Mouse (Mus musculus): ENCODE measurements around the gene Slc2a13. TPM values are rescaled to one million over a fixed set of nuclear protein-coding genes. Genes with fewer than 3 reads are reported as not detected.

Slc2a13 gene
- polyA plus RNA-seq, 1 experiment from 2014 or later: 0.90 TPM

DNA sequence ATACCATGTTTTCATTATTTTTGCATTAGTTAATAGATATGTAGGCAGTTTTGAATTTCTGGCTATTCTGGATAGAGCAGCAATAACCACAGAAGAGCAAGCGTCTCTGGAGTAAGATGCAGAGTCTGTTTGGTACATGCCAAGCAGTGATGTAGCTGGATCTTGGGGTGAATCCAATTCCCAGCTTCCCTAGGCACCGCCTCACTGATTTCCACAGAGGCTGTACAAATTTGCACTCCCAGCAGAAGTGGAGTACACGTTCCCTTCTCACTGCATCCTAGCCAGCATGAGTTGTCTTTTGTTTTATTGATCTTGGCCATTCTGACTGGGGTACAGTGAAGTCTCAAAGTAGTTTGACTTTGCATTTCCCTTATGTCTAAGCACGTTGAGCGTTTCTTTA is 291.5 kb downstream of the Slc2a13 start:
- no peak overlapping the region for H3K27ac ChIP-seq
- no peaks in the 10 kb centered on the region for H3K36me3 ChIP-seq
- no peak overlapping the region for H3K4me3 ChIP-seq
- 88% methylated on average over 5 of the region's 5 CpGs for WGBS
- H3K4me1 ChIP-seq: no peaks in the 10 kb centered on the region
- no peaks in the 10 kb centered on the region for H3K27me3 ChIP-seq (ENCODE audit: insufficient read depth, poor library complexity, severe bottlenecking)
- no peak for DNase-seq (ENCODE audit: low spot score)
- H3K9me3 ChIP-seq: peaks cover 3% of the 10 kb centered on the region; the same call in 1 of the 2 replicates

DNA sequence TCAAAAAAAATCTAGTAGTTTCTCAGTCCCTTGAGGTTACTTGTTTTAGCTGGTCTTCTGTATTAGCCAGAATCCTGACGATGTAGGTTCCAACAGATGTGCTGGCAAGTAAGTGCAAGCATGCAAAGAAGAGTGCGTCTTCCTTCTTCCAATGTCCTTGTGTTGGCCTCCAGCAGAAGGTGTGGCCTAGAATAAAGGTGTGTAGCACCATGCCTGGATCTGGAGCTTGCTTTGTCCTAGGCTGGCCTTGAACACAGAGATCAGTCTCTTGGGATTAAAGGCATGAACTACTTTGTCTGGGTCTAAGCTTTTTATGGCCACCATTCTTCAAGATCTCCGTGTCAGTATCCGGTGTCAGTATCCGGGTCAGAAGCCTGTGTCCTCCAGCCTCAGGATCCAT is 293.5 kb downstream of the Slc2a13 start:
- H3K27me3 ChIP-seq (ENCODE audit: insufficient read depth, poor library complexity, severe bottlenecking): no peaks in the 10 kb centered on the region
- H3K36me3 ChIP-seq: no peaks in the 10 kb centered on the region
- no peaks in the 10 kb centered on the region for H3K4me1 ChIP-seq
- no peak for DNase-seq (ENCODE audit: low spot score)
- WGBS: 92% methylated on average over 5 of the region's 5 CpGs
- no peaks in the 10 kb centered on the region for H3K9me3 ChIP-seq
- H3K27ac ChIP-seq: no peak overlapping the region
- H3K4me3 ChIP-seq: no peak overlapping the region

- WGBS: 72% methylated on average over 3 of the region's 3 CpGs
- DNase-seq (ENCODE audit: low spot score): no peak
- Histone ChIP-seq H3K4me1 (no peaks in the 10 kb centered on the region), H3K4me3 (no peak overlapping the region), H3K27ac (no peak overlapping the region), H3K36me3 (no peaks in the 10 kb centered on the region), H3K9me3 (no peaks in the 10 kb centered on the region), H3K27me3 (ENCODE audit: insufficient read depth, poor library complexity, severe bottlenecking) (no peaks in the 10 kb centered on the region)
These were observed 297.1 kb downstream of the Slc2a13 start for GRCm38 (mm10) chr15:91275961-91276360.

GRCm38 (mm10) chr15:91268532-91268931 is 304.5 kb downstream of the Slc2a13 start:
- no peak overlapping the region for H3K4me3 ChIP-seq
- DNase-seq (ENCODE audit: low spot score): no peak
- no peak overlapping the region for H3K27ac ChIP-seq
- no peaks in the 10 kb centered on the region for H3K4me1 ChIP-seq
- no peaks in the 10 kb centered on the region for H3K27me3 ChIP-seq (ENCODE audit: insufficient read depth, poor library complexity, severe bottlenecking)
- H3K9me3 ChIP-seq: no peaks in the 10 kb centered on the region
- no peaks in the 10 kb centered on the region for H3K36me3 ChIP-seq
- 85% methylated on average over 4 of the region's 4 CpGs for WGBS

GRCm38 (mm10) chr15:91263926-91264325 is 309.1 kb downstream of the Slc2a13 start:
- no peaks in the 10 kb centered on the region for H3K9me3 ChIP-seq
- DNase-seq (ENCODE audit: low spot score): no peak
- WGBS: 72% methylated on average over 1 of the region's 1 CpGs
- no peaks in the 10 kb centered on the region for H3K36me3 ChIP-seq
- no peaks in the 10 kb centered on the region for H3K4me1 ChIP-seq
- H3K27me3 ChIP-seq (ENCODE audit: insufficient read depth, poor library complexity, severe bottlenecking): no peaks in the 10 kb centered on the region
- no peak overlapping the region for H3K4me3 ChIP-seq
- H3K27ac ChIP-seq: no peak overlapping the region

- H3K9me3 ChIP-seq: no peaks in the 10 kb centered on the region
- no peaks in the 10 kb centered on the region for H3K36me3 ChIP-seq
- no peak for DNase-seq (ENCODE audit: low spot score)
- 62% methylated on average over 5 of the region's 5 CpGs for WGBS
- H3K4me3 ChIP-seq: no peak overlapping the region
- no peaks in the 10 kb centered on the region for H3K27me3 ChIP-seq (ENCODE audit: insufficient read depth, poor library complexity, severe bottlenecking)
- H3K4me1 ChIP-seq: no peaks in the 10 kb centered on the region
- H3K27ac ChIP-seq: no peak overlapping the region
These were observed 312.5 kb downstream of the Slc2a13 start for GRCm38 (mm10) chr15:91260578-91260977.

- H3K9me3 ChIP-seq: no peaks in the 10 kb centered on the region
- 73% methylated on average over 11 of the region's 11 CpGs for WGBS
- H3K27me3 ChIP-seq (ENCODE audit: insufficient read depth, poor library complexity, severe bottlenecking): no peaks in the 10 kb centered on the region
- no peak overlapping the region for H3K4me3 ChIP-seq
- no peak for DNase-seq (ENCODE audit: low spot score)
- H3K27ac ChIP-seq: no peak overlapping the region
- no peaks in the 10 kb centered on the region for H3K4me1 ChIP-seq
- H3K36me3 ChIP-seq: no peaks in the 10 kb centered on the region
These were observed 315.9 kb downstream of the Slc2a13 start for GRCm38 (mm10) chr15:91257140-91257539.

DNA sequence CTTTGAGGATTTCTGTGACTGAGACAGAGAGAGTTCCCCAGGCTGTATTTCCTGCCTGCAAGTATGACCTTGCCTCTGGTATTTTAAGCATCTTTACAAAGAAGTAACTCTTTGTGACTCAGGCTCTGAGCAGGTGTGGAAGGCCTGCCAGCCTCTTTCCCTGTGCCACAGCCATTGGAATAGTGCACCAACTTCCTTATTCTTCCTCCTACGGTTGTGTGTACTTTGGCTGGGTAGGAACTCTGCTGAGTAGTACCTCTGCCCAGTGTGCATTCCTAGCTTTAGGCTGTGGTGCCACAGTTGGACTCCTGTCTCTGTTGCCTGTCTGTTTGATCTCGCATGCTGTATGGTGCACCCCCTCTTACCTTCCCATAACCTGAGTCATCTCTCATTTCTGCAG is 317.8 kb downstream of the Slc2a13 start:
- H3K4me1 ChIP-seq: no peaks in the 10 kb centered on the region
- H3K27me3 ChIP-seq (ENCODE audit: insufficient read depth, poor library complexity, severe bottlenecking): no peaks in the 10 kb centered on the region
- DNase-seq (ENCODE audit: low spot score): no peak
- H3K36me3 ChIP-seq: no peaks in the 10 kb centered on the region
- 84% methylated on average over 2 of the region's 2 CpGs for WGBS
- H3K4me3 ChIP-seq: no peak overlapping the region
- no peak overlapping the region for H3K27ac ChIP-seq
- no peaks in the 10 kb centered on the region for H3K9me3 ChIP-seq

DNA sequence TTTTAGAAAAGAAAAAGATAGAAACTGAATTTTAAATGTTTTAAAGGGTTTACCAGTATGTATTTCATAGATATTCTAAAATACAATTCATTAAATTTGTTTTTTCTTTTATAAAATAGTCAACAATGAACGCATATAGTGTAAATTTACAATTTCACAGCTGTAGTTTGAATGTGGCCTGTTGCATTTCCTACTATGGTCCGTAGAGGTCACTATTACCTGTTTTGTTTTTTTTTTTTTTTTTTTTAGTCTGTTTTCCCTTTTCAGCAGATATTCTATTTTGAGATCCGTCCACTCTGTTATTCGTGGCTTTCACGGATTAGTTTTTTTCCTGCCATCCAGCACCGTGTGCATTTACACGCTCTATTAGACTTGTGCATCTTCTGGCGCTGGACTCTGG is 320.1 kb downstream of the Slc2a13 start:
- H3K4me1 ChIP-seq: no peaks in the 10 kb centered on the region
- H3K9me3 ChIP-seq: no peaks in the 10 kb centered on the region
- WGBS: 51% methylated on average over 8 of the region's 8 CpGs
- no peaks in the 10 kb centered on the region for H3K36me3 ChIP-seq
- DNase-seq (ENCODE audit: low spot score): no peak
- H3K27ac ChIP-seq: no peak overlapping the region
- no peaks in the 10 kb centered on the region for H3K27me3 ChIP-seq (ENCODE audit: insufficient read depth, poor library complexity, severe bottlenecking)
- H3K4me3 ChIP-seq: no peak overlapping the region

GRCm38 (mm10) chr15:91251544-91252408 is 321.3 kb downstream of the Slc2a13 start:
- Histone ChIP-seq H3K9me3 (no peaks in the 10 kb centered on the region), H3K36me3 (no peaks in the 10 kb centered on the region), H3K4me1 (no peaks in the 10 kb centered on the region), H3K27me3 (ENCODE audit: insufficient read depth, poor library complexity, severe bottlenecking) (no peaks in the 10 kb centered on the region), H3K4me3 (no peak overlapping the region), H3K27ac (no peak overlapping the region)
- 56% methylated on average over 9 of the region's 9 CpGs for WGBS
- no peak for DNase-seq (ENCODE audit: low spot score)

GRCm38 (mm10) chr15:91250815-91251214 is 322.2 kb downstream of the Slc2a13 start:
- 79% methylated on average over 6 of the region's 6 CpGs for WGBS
- DNase-seq (ENCODE audit: low spot score): no peak
- no peak overlapping the region for H3K4me3 ChIP-seq

DNA sequence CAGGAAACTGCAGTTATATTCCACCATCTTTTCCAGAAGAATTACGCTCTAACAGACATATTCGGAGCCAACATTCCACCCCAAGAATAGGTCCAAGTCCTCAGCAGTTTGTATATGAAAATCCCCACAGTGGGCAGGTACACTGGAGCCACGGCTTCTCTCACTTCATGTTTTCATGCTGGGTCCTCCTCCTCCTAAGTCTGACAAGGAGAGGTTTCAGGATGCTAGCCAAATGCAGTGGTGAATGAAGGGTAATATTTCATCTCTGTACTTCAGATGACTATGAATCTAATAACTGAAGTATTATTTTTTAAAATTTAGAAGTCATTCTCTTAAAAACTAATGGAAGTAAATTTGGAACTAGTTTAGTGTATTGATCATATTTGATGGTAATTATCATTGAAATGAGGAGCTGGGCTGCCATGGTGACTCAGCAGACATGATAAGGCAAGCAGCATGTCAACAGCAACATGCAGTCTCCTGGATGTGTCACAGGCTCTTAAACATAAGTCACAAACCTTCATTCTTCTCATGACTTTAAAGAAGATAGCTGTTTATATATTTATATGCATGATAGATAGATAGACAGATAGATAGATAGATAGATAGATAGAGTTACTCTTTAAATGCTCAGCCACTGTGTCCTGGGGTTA is 332.3 kb downstream of the Slc2a13 start:
- Histone ChIP-seq H3K9me3 (no peaks in the 10 kb centered on the region), H3K4me1 (no peaks in the 10 kb centered on the region), H3K27me3 (ENCODE audit: insufficient read depth, poor library complexity, severe bottlenecking) (no peaks in the 10 kb centered on the region), H3K27ac (no peak overlapping the region), H3K36me3 (no peaks in the 10 kb centered on the region), H3K4me3 (no peak overlapping the region)
- DNase-seq (ENCODE audit: low spot score): no peak
- 75% methylated on average over 3 of the region's 3 CpGs for WGBS

More at GRCm38 (mm10) chr15:91250815-91251214, 322.2 kb downstream of the Slc2a13 start:
- Histone ChIP-seq H3K4me1 (no peaks in the 10 kb centered on the region), H3K36me3 (no peaks in the 10 kb centered on the region), H3K27ac (no peak overlapping the region), H3K9me3 (no peaks in the 10 kb centered on the region), H3K27me3 (ENCODE audit: insufficient read depth, poor library complexity, severe bottlenecking) (no peaks in the 10 kb centered on the region)

- Histone ChIP-seq H3K27me3 (ENCODE audit: insufficient read depth, poor library complexity, severe bottlenecking) (no peaks in the 10 kb centered on the region), H3K36me3 (no peaks in the 10 kb centered on the region), H3K4me1 (no peaks in the 10 kb centered on the region), H3K27ac (no peak overlapping the region), H3K4me3 (no peak overlapping the region), H3K9me3 (no peaks in the 10 kb centered on the region)
- no peak for DNase-seq (ENCODE audit: low spot score)
- WGBS: 82% methylated on average over 5 of the region's 5 CpGs
These were observed 335.8 kb downstream of the Slc2a13 start for GRCm38 (mm10) chr15:91237294-91237693.

Data from heart, embryonic 10.5 days (tissue).